Mouse (Mus musculus) ES-E14 (cell line): ENCODE measurements around the gene Olfr1425. TPM values are rescaled to one million over a fixed set of nuclear protein-coding genes. Genes with fewer than 3 reads are reported as not detected.

Source experiments
- DNase-seq: peaks from one replicate; pipeline ENCODE4 v3.0.0-alpha.2; 2013; ENCODE audit warnings: low read depth, low spot score
- H3K27ac ChIP-seq: 2 replicates; pipeline ENCODE4 v1.5.1; 2012; ENCODE audit warnings: low read depth, mild to moderate bottlenecking, low read length, moderate library complexity, mixed read lengths; ENCODE audit not compliant: poor library complexity, insufficient read depth, severe bottlenecking
- H3K36me3 ChIP-seq: 2 replicates; pipeline ENCODE4 v1.6.1; 2012; ENCODE audit warnings: mild to moderate bottlenecking, low read length, moderate library complexity, mixed read lengths; ENCODE audit not compliant: control insufficient read depth, poor library complexity, insufficient read depth, severe bottlenecking
- H3K4me1 ChIP-seq, 2 experiments: fragments of 150-350 bp in 1 of 2; sonication (generic) in 1 of 2; 2 replicates each; pipeline ENCODE4 v1.6.1; 2012; ENCODE audit warnings: low read length in 2 of 2, mild to moderate bottlenecking in 1 of 2, mixed read lengths in 1 of 2; ENCODE audit not compliant: control insufficient read depth in 2 of 2, insufficient read depth in 2 of 2, poor library complexity in 1 of 2
- H3K4me3 ChIP-seq, 2 experiments: fragments of 150-350 bp in 1 of 2; sonication (generic) in 1 of 2; 2 replicates each; pipeline ENCODE4 v1.5.1; 2012; ENCODE audit warnings: low read length in 2 of 2, low read depth in 1 of 2, mild to moderate bottlenecking in 1 of 2, mixed read lengths in 1 of 2; ENCODE audit not compliant: insufficient read depth in 1 of 2, poor library complexity in 1 of 2, severe bottlenecking in 1 of 2
- H3K9ac ChIP-seq: 2 replicates; pipeline ENCODE4 v1.6.1; 2012; ENCODE audit warnings: low read depth, mild to moderate bottlenecking, low read length, mixed read lengths; ENCODE audit not compliant: poor library complexity, insufficient read depth, severe bottlenecking
- H3K9me3 ChIP-seq: fragments of 150-350 bp; sonication (generic); 2 replicates; pipeline ENCODE4 v1.6.1; 2012; ENCODE audit warnings: low read depth, mild to moderate bottlenecking, low read length; ENCODE audit not compliant: control insufficient read depth, insufficient read depth
- CHD2 ChIP-seq: IDR thresholded peaks from 2 replicates; pipeline ENCODE4 v1.6.1; 2014; ENCODE audit warnings: mild to moderate bottlenecking, low read depth, low read length, inconsistent platforms
- HCFC1 ChIP-seq: IDR thresholded peaks from 2 replicates; pipeline ENCODE4 v1.6.1; 2012; ENCODE audit warnings: low read length, inconsistent platforms, borderline replicate concordance; ENCODE audit not compliant: insufficient read depth
- MAFK ChIP-seq: IDR thresholded peaks from 2 replicates; pipeline ENCODE4 v1.6.1; 2014; ENCODE audit warnings: mild to moderate bottlenecking, low read depth, low read length, inconsistent platforms; ENCODE audit not compliant: insufficient read depth
- ZC3H11A ChIP-seq: IDR thresholded peaks from 2 replicates; pipeline ENCODE4 v1.6.1; 2012; ENCODE audit warnings: low read depth, mild to moderate bottlenecking, inconsistent platforms, low read length, borderline replicate concordance
- ZNF384 ChIP-seq: IDR thresholded peaks from 2 replicates; pipeline ENCODE4 v1.6.1; 2012; ENCODE audit warnings: low read depth, low read length, inconsistent platforms
- in situ Hi-C, 2 experiments: fragments of 600-800 bp; cut with MboI; formaldehyde crosslinking; loops; one replicate each; pipeline ENCODE4 v1.15.1; 2025; ENCODE audit warnings: low sequenced_read_pairs in 2 of 2, inconsistent platforms in 1 of 2; ENCODE audit not compliant: unreplicated experiment in 2 of 2
- total RNA-seq: library from RNA; depleted of rRNA; stranded (reverse); fragments of 300-350 nt; gene quantifications from 2 replicates; pipeline ENCODE4 v1.2.3, GENCODE M21; 2012; rRNA removed

The Olfr1425 gene
- total RNA-seq, 1 experiment, result not detected

DNA sequence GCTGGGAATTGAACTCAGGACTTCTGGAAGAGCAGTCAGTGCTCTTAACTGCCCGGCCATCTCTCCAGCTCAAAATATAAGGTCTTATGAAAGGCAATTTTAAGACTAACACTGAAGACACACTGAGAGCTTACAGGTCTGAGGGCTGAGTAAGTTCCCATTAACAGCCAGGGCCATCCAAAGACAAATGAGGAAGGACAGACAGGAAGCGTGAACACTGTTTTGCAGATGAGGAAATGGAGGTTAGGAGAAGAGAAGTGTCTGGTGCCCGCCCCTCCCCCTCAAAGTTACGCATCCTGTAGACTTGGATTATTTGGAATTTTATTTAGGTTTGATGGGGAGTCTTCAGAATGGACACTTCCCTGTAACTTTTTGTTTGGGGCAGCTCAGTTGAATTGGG lies 53.4 kb downstream of the Olfr1425 start:
- Histone ChIP-seq H3K4me3 (no peak overlapping the region), H3K9ac (no peak overlapping the region), H3K36me3 (no peaks in the 10 kb centered on the region), H3K27ac (no peak overlapping the region), H3K9me3 (no peaks in the 10 kb centered on the region), H3K4me1 (peaks cover 0 to 2% of the 10 kb centered on the region in 2 experiments; a peak in 1 of 4 replicates)
- no peak for TF ChIP-seq HCFC1
- no peak for TF ChIP-seq ZNF384
- TF ChIP-seq ZC3H11A, result no peak
- TF ChIP-seq CHD2, result no peak
- no peak for TF ChIP-seq MAFK
- in situ Hi-C loops, result loop anchor here in 1 of 2 experiments (25.0 kb wide), 1 partner anchor 763 kb away; the partner anchor contains the start of genes Lpxn and Zfp91
- DNase-seq, result no peak

Other genes starting within 250 kb of the Olfr1425 start
- not detected in 2 replicates for gene Olfr1417, start 238.5 kb downstream of the Olfr1425 start, total RNA-seq
- gene Olfr1418, start 216.7 kb downstream of the Olfr1425 start, total RNA-seq, result not detected in 2 replicates
- gene Olfr1419, start 202.6 kb downstream of the Olfr1425 start, total RNA-seq, result not detected in 2 replicates
- not detected in 2 replicates for gene Olfr1420, start 191.2 kb downstream of the Olfr1425 start, total RNA-seq
- 9.8 and 10.7 TPM in 2 replicates for gene Patl1, start 165.3 kb downstream of the Olfr1425 start, total RNA-seq
- 15.8 and 18.5 TPM in 2 replicates for gene Osbp, start 111.8 kb downstream of the Olfr1425 start, total RNA-seq
- gene Olfr1423, start 36.4 kb downstream of the Olfr1425 start, total RNA-seq, result 0.11 and 0.27 TPM in 2 replicates
- not detected in 2 replicates for gene Olfr1424, start 15.0 kb downstream of the Olfr1425 start, total RNA-seq
- gene Olfr1426, start 14.3 kb upstream of the Olfr1425 start, total RNA-seq, result not detected in 2 replicates
- 0.18 TPM in 1 of 2 replicates, not detected in the other for gene Olfr1427, start 25.6 kb upstream of the Olfr1425 start, total RNA-seq
- gene Olfr1428, start 38.2 kb upstream of the Olfr1425 start, total RNA-seq, result not detected in 2 replicates
- not detected in 2 replicates for gene Olfr76, start 45.5 kb upstream of the Olfr1425 start, total RNA-seq
- gene Olfr1555-ps1, start 92.4 kb upstream of the Olfr1425 start, total RNA-seq, result not detected in 2 replicates
- gene Olfr1431, start 122.9 kb upstream of the Olfr1425 start, total RNA-seq, result 0.18 TPM in 1 of 2 replicates, not detected in the other
- gene Olfr1432, start 154.9 kb upstream of the Olfr1425 start, total RNA-seq, result not detected in 2 replicates
- gene Olfr262, start 163.9 kb upstream of the Olfr1425 start, total RNA-seq, result not detected in 2 replicates
- gene Olfr235, start 183.3 kb upstream of the Olfr1425 start, total RNA-seq, result not detected in 2 replicates
- gene Olfr1434, start 202.1 kb upstream of the Olfr1425 start, total RNA-seq, result not detected in 2 replicates
- not detected in 2 replicates for gene Olfr1436, start 221.4 kb upstream of the Olfr1425 start, total RNA-seq
- gene Olfr1437, start 247.4 kb upstream of the Olfr1425 start, total RNA-seq, result not detected in 2 replicates